Mouse (Mus musculus): Measurements from ENCODE around the gene Tlk1.

Gene Tlk1

DNA sequence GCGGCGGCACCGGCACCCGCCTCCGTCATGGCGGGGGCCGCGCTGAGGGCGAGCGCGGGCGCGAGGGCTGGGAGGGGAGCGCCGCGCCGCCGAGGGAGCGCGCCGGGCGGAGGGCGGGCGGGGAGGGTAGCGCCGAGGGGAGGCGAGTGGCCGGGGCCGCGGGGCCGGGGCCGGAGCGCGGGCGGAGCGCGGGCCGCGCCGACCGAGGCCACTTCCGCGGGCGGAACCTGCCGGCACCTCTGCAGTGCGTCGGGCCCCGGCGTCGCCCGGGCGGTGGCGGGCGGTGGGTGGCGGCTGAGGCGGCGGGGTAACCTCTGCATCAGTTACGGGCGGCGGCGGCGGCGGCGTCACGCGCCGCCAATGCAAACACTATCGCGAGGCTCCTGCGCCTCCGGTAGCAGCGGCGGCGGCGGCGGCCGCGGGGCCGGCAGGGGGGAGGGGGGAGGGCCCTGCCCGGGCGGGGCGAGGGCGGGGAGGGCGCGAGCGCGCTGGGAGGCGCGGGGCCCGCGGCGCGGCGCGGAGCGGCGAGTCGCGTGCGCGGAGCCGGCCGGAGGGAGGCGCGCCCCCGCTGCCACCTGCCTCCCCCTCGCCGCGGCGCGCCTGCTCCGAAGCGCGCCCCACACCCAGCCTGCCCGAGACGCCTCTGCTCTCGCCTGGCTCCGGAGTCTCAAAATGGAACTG is at the start of gene Tlk1:
Gene Tlk1 (minus strand): TSS at position 358 of the 681 bp plus-strand sequence.
- peak in 1 of 2 experiments; percentile 27 for DNase-seq (ENCODE audit: low read depth in 1 of 2, low spot score in 2 of 2)

DNA sequence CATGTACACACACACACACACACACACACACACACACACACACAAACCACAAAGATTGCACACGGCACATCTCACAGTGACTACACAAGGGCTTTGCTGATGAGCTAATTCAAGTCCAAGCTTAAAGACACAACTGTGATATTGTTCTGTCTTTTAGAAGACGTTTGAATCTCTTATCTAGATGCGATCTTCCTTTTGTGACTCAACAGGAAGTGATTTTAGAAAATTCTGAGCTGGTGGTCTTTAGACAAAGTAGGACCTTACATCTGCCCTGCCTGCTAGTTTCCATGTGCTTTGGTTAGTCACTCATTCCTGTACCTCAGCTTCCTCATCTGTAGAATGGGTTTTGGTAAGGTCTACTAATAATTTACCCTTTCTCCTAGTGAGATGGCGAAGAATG is 49.6 kb upstream of the Tlk1 start:
- no peak for DNase-seq (ENCODE audit: low read depth in 1 of 2, low spot score in 2 of 2)

DNA sequence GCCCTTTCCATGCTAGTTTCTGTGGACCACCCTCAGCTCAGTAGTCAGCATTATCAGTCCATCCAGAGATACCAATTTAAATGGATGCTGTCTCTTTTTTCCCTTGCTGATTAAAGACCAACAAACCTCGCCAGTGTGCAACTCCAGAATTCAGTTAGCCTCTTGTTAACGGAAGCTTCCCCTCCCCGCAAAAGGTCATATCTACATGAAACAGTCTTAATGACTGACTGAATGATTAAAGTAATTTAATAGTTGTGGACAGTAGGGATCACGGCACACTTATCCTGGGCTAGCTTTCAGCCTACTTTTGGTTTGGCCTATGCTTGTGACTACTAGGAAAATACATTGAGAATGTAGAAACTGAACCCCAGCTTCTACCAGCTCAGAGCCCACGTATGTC is 47.6 kb upstream of the Tlk1 start:
- DNase-seq (ENCODE audit: low read depth in 1 of 2, low spot score in 2 of 2), result no peak

DNA sequence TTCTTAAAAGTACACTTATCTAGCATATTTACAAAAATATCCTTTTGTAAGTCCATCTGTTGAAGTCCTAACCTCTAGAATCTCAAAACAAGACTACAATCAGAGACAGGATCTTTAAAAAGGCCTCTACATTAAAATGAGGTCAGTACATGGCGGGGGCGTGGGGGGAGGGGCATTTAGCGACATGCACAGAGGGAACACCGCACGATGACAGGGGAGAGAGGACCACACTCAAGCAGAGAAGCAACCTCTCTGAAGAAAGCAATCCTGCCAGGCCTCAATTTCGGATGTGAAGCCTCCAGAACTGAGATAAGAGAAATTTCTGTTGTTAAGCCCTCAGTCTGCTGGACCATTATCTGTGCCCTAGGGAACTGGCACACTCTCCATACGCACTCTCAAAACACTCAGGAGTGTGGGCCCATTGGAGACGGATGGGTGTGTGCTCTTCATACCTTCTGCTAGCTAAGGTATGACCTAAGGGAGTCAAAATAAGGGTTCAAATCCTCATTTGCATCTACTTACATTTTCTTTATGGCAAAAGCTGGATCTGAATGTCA is 46.0 kb upstream of the Tlk1 start:
- DNase-seq (ENCODE audit: low read depth in 1 of 2, low spot score in 2 of 2), result no peak

DNA sequence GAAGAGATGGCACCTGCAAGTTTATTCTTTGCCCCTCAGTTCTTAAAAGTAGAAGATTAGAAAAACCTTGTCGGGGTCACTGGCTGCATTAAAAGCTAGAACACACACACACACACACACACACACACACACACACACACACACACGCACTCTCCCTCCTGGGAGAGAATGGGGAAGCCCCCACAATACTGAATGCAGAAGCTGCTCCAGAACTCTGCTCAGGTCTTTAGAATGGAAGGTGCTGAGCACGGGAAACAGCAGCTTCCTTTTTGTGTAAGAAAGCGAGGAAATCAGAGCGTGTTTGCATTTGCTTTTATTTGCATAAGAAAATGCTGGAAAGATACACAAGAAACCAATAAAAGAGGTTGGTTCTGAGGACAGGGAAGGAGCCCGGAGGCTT is 45.3 kb upstream of the Tlk1 start:
- DNase-seq (ENCODE audit: low read depth in 1 of 2, low spot score in 2 of 2), result no peak

DNA sequence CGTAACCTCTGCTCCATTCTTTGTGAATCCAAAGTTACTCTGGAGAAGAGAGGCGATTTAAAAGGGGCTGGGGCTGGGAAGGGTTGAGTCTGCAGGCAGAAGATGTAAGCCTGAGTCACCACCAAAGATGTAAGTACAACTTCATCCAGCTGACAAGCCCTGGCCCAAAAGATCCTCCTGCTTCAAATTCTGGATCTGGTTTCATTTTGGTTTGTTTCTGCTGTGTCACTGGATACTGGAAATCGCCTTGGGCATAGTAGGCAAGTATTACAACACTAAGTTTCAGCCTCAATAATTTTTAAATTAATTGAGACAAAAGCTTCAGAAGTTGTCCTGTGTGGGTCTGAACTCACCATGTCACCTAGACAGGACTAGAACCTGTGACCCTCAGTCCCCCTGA is 43.6 kb upstream of the Tlk1 start:
- DNase-seq (ENCODE audit: low read depth in 1 of 2, low spot score in 2 of 2), result no peak

DNA sequence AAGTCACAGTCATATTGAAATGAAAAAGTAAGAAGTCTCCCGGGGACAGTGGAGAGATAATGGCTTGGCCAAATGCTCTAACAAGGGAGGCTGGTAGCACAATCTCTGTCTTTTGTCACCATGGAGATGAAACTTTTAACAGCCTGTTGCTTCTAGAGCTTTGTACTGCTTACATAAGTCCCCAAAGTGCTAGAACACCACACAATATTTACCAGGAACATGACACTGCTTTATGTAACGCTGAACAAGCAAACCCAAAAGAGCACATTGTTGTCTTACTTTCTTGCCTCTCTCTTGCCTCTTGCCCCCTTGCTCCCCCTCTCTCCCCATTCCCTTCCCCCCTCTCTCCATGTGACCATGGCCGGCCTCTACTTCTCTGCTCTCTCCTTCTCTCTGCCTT is 41.7 kb upstream of the Tlk1 start:
- DNase-seq (ENCODE audit: low read depth in 1 of 2, low spot score in 2 of 2), result no peak

DNA sequence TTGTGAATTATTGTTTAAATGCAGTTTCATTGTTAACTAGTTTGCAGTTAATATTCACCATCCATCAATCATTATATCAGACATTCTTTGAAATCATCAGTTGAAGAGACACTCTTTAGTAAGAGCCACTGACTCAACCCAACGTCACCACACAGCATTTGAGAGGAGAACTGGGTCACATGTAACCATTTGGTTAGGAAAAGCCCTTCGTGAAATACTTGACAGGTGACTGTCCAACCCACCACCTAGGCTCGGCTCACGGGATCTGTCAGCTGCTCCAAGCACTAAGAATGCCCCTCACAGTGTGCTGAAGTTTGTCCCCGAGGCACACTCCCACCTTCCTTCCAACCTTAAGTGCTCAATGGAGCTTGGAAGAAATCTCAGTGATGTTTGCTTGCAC is 37.4 kb upstream of the Tlk1 start:
- DNase-seq (ENCODE audit: low read depth in 1 of 2, low spot score in 2 of 2), result no peak

DNA sequence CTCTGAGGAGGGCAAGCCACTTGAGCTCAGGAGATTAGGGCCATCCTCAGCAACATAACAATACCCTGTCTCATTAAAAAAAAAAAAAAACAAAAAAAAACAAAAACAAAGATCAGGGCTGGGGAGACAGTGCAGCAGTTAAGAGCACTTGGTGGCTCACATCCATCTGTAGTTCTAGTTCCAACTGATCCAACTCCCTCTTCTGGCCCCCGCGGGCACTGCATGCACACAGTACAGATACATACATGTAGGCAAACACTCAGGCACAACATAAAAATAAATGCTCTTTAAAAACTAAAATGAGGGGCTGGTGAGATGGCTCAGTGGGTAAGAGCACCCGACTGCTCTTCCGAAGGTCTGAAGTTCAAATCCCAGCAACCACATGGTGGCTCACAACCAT is 34.2 kb upstream of the Tlk1 start:
- DNase-seq (ENCODE audit: low read depth in 1 of 2, low spot score in 2 of 2), result no peak

DNA sequence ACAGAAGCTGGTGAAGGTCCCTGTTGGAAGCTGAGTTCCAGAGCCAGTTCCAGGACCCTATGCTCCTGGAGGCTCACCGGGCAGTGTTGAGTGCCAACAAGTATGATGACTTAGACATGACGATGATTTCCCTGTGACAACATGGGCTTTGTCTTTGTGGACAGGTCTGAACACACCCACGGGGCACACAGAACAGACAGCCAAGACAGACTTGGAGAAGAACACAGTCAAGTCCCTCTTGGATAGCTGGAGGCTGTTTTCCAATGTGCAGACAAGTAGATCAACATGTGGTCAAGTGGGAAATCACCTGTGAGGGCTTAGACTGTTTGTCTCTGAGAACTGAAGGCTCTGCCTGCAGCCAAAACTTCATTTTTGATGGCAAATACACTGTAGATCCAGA is 31.4 kb upstream of the Tlk1 start:
- no peak for DNase-seq (ENCODE audit: low read depth in 1 of 2, low spot score in 2 of 2)

DNA sequence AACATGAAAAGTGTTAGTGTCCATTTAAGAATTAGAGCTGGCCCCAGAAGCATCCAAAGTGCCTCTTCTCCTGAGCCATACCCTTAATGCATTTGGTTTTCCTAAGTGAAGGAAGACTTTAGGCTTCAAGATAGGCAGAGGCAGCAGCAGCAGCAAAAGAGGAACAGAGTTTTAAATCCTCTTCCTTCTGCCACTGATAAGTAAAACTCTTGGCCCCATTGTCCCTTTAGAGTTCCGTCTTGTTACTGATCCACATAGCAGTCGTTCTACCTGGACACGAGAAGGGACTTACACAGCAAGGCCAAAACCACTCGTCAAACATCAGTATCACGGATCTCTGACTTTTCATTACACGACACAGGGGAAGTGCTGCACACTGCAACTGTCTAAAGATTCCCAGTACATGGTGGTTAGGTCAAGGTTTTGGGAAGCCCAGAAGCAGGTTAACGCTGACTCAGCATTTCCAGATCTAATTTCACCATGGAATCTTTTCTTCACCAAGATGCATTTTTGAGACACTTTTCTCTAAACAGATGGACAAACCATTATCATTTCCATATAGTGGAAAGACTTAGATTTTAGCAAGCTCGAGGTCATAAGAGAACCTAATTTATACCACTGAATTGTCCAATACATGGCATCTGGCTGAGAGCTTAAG is 28.8 kb upstream of the Tlk1 start:
- no peak for DNase-seq (ENCODE audit: low read depth in 1 of 2, low spot score in 2 of 2)

DNA sequence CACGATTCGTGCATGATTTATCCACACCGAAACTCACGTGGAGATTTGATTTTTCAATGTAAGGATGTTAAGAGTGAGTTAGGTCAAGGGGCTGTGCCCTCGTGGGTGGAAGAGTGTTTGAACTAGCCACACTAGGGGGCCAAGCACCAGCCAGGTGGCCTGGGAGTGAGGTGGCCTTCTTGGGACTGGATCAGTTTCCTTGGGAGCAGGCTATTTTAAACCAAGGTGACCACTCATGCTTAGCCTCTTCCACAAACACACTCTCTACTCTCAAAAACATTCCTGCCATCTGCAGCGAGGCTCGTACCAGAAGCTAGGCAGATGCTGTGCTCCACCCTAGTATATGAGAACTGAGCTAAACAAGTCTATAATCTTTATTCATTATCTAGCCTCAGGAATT is 27.8 kb upstream of the Tlk1 start:
- DNase-seq (ENCODE audit: low read depth in 1 of 2, low spot score in 2 of 2), result no peak

DNA sequence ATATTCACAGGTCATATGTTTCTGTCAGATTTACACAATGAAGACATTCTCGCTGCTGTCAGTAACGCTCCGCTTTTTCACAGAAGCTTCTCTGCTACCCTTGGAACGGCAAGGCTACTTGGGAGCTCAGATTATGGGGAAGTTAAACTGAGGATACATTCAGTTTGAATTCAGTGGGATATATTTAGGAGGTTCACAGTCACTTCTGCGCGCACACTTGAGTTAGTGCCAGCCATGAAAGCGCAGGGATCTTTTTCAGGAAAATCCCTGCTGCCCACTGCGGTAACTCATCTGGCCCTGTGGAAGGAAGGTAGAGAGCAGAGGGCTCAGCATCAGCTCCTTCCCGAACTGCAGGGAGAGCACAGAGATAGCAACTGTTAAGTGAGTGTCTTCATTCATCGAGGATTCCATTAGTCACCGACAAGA is 27.3 kb upstream of the Tlk1 start:
- no peak for DNase-seq (ENCODE audit: low read depth in 1 of 2, low spot score in 2 of 2)

DNA sequence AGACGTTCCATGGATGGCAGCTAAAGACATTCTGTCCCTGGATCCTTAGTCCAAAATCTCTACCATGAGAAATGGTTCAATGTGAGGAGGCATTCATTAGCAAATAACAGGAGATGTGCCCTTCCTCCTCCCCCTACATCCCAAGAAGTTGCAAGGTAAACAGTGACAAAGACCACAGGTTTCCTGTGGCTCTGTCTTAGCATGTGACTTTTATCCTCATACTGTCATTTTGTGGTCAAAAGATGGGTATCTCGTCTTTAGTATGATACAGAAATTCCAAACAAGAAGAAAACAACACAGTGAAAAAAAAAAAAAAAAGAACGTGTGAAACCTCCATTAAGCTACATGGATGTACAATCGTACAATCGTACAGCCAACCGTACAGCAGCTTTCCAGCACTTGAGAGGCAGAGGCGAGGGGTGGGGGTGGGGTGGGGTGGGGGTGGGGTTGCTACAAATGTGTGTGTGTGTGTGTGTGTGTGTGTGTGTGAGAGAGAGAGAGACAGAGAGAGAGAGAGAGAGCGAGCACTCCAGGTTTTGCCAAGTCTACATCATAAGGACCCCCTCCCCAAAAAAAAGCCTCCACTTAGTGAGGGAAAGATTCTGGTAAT is 26.8 kb upstream of the Tlk1 start:
- no peak for DNase-seq (ENCODE audit: low read depth in 1 of 2, low spot score in 2 of 2)

DNA sequence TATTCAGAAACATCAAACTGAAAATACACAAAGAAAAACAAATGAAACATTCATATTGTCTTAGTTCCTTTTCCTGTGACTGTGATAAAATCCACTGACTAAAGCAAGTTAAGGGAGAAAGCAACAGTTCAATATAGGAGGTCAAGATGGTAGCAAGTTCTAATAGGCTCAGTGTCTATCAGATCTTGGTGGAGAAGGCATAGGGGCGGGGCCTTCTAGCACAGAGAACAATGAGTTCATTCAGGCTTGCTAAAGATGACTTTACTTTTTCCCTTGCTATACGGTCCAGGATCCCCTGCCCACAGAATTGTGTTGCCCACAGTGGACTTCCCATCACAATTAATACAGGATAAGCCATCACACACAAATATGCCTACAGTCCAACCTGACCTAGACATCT is 20.3 kb upstream of the Tlk1 start:
- no peak for DNase-seq (ENCODE audit: low read depth in 1 of 2, low spot score in 2 of 2)

DNA sequence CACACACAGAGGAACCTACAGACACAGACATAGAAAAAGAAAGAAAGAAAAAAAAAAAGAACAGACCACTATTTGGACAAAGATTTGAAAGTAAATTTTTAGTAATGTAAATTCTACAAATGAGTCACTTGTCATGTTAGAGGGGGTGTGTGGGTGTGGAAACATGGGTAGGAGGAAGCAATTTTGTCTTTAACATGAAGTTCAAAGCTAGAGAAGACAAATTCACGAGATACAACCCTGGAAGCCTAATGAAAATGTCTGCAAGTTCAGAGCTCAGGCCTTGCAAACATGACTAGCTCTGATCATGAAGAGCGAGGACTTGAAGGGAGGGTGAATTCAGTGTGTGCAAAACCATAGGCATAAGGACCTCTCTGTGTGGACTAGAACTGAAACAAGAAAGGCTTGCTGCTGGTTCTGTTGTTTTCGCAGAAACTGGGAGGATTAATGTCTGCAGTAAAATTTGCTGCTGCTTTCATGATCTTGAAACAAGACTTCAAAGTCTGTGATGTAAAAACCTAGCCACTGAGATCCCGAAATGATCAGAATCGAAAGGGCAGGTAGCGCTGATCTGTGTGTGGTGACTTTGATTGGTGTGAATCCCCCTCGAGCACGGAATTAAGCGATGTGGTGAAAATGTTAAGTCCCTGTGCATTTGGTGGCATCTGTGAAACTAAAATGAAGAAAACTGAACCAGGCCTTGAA is 19.3 kb upstream of the Tlk1 start:
- DNase-seq (ENCODE audit: low read depth in 1 of 2, low spot score in 2 of 2), result no peak

DNA sequence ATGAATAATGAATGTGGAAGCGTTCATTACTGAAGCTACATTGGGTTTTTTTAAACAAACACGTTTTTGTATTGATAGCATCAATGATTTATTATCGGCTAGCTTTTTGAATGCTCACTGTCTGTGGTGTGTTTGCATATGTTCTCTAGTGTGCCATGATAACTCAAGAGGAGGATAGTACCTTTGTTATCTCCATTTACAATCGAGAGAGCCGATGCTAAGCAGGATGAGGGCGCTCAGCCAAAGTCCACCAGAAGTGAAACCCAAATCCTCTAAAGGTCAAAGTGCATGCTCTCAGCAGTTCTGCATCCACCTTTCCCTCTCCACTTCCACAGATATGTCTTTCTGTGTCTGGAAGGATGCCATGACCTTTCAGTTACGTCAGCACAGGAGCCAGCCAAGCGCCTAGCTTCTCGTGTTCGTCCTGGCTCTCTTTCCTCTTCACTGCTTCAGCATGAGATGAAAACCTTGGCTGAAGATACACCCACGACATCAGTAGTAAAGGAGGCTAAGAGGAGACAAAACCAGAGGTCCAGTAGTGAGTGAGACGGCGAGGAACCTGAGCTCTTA is 16.6 kb upstream of the Tlk1 start:
- no peak for DNase-seq (ENCODE audit: low read depth in 1 of 2, low spot score in 2 of 2)

DNA sequence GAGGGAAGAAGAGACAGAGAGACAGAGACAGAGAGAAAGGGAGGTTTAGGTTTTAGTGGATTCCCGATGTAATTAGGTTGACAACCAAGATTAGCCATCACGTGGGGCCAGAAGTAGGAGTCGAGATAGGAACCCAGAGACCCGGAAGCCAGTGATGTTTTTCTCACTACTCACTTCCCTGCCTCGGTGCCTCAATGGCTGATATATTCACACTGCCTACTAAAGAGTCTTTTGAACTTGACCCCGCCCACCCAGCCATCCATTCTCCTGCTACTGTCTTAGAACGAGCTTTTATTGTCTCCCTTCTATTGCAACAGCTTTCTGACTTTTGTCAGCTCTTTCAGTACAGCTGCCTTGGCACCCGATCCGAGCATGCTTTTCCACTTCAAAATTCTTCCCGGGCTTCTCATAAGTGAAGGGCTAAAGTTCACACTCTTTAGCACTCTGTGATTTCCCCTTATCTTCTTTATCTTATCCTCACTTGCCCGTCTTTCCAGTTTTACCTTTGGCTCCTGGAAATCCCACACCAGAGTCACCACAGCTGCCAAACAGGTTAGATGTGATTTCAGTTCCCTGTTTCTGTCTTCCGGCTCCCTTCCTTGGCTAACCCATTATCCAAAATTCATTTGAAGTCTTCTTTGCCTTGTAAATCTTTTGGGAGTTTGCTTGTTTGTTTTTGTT is 13.1 kb upstream of the Tlk1 start:
- DNase-seq (ENCODE audit: low read depth in 1 of 2, low spot score in 2 of 2), result no peak

DNA sequence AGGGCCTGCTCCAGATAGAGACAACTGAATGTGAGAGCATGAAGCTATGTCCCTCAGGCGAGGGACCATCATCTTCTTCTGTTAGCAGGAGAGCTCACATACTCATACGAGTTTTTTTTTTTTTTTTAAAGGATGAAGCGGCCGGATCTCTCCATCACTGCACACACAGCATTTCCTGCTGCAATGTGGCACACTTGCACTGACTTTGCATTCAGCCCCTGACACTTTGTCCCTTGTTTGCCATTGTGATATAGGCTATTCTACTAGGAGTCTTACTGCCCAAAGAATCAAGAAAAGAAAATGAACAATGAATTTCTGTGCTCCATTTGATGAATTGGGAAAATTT is 10.8 kb upstream of the Tlk1 start:
- DNase-seq (ENCODE audit: low read depth in 1 of 2, low spot score in 2 of 2), result no peak

DNA sequence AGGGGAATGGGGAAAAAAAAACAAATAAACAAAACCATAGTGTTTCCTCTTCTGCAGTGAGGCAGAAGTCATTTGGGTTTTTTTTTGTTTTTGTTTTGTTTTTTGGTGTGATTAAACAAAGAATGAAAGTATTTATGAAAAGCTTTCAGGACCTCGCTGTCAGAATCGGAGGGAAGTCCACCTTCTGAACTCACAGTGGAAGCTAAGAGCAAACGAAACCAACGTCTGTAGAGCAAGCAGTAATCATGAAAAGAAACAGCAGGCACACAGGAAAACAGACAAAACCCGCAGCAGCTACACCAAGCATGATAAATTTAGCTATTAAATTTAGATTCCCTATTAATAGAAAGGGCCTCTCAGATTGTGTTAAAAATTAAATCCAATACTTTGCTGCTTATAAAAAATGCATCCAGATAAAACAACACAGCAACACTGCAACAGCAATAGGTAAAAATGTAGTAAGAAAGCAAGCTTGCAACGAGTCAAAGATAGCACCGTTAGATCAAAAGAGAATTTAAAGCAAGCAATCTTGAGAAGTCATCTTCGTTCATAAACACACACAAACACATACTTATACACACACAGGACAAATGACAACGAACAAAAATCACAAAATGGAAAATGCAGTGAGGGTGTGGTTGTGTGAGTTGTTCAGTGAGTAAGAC is 10.2 kb upstream of the Tlk1 start:
- DNase-seq (ENCODE audit: low read depth in 1 of 2, low spot score in 2 of 2), result no peak
